Mouse (Mus musculus): ENCODE results near the gene Gne. TPM values are rescaled to one million over a fixed set of nuclear protein-coding genes. Genes with fewer than 3 reads are reported as not detected.

The Gne gene
- total RNA-seq, 2 experiments from 2014 or later = 2.5 to 6.3 TPM

GRCm38 (mm10) chr4:43988976-43989375 lies 95.0 kb downstream of the Gne start:
- ATAC-seq (replicated peaks; ENCODE audit: low FRiP score, poor library complexity, severe bottlenecking) = no peak

- ATAC-seq (replicated peaks; ENCODE audit: low FRiP score, poor library complexity, severe bottlenecking) = no peak
These were observed 99.7 kb downstream of the Gne start for GRCm38 (mm10) chr4:43984326-43984725.

Other genes with a start within 250 kb of the Gne start
- gene Olfr157, start 244.0 kb downstream of the Gne start, total RNA-seq (2015; ENCODE audit: low replicate concordance) = not detected in 2 replicates
- gene Olfr157, start 244.0 kb downstream of the Gne start, total RNA-seq (2017; ENCODE audit: low replicate concordance) = not detected in 2 replicates
- gene Olfr155, start 232.6 kb downstream of the Gne start, total RNA-seq (2015; ENCODE audit: low replicate concordance) = not detected in 2 replicates
- gene Olfr155, start 232.6 kb downstream of the Gne start, total RNA-seq (2017; ENCODE audit: low replicate concordance) = not detected in 2 replicates
- 0.36 and 7.1 TPM in 2 replicates for gene Reck, start 208.6 kb downstream of the Gne start, total RNA-seq (2015; ENCODE audit: low replicate concordance)
- gene Reck, start 208.6 kb downstream of the Gne start, total RNA-seq (2017; ENCODE audit: low replicate concordance) = not detected in 2 replicates
- 9.6 and 20.2 TPM in 2 replicates for gene Glipr2, start 126.8 kb downstream of the Gne start, total RNA-seq (2015; ENCODE audit: low replicate concordance)
- 10.7 and 16.8 TPM in 2 replicates for gene Glipr2, start 126.8 kb downstream of the Gne start, total RNA-seq (2017; ENCODE audit: low replicate concordance)
- not detected in 2 replicates for gene Ccin, start 100.7 kb downstream of the Gne start, total RNA-seq (2015; ENCODE audit: low replicate concordance)
- not detected in 2 replicates for gene Ccin, start 100.7 kb downstream of the Gne start, total RNA-seq (2017; ENCODE audit: low replicate concordance)
- 151 and 166 TPM in 2 replicates for gene Clta, start 79.7 kb downstream of the Gne start, total RNA-seq (2015; ENCODE audit: low replicate concordance)
- gene Clta, start 79.7 kb downstream of the Gne start, total RNA-seq (2017; ENCODE audit: low replicate concordance) = 108 and 147 TPM in 2 replicates
- gene Rnf38, start 149.6 kb upstream of the Gne start, total RNA-seq (2015; ENCODE audit: low replicate concordance) = 171 and 226 TPM in 2 replicates
- gene Rnf38, start 149.6 kb upstream of the Gne start, total RNA-seq (2017; ENCODE audit: low replicate concordance) = 87.2 and 102 TPM in 2 replicates
- 36.9 and 54.8 TPM in 2 replicates for gene Melk, start 216.7 kb upstream of the Gne start, total RNA-seq (2015; ENCODE audit: low replicate concordance)
- 40.1 and 45.6 TPM in 2 replicates for gene Melk, start 216.7 kb upstream of the Gne start, total RNA-seq (2017; ENCODE audit: low replicate concordance)